Mouse (Mus musculus) stomach, embryonic 16.5 days (tissue): Measurements from ENCODE around the gene Ep400. TPM values are rescaled to one million over a fixed set of nuclear protein-coding genes. Genes with fewer than 3 reads are reported as not detected.

Experiments
- ATAC-seq: fragments of 200-750 bp; cut with Nextera tagmentation; 2 replicates; pipeline ENCODE4 v1.8.0; 2017; ENCODE audit warnings: moderate number of reproducible peaks, moderate TSS enrichment; ENCODE audit not compliant: insufficient read depth, low FRiP score
- H3K27ac ChIP-seq: fragments of 300-500 bp; sonication (generic); 2 replicates; pipeline ENCODE4 v1.5.1; 2014; ENCODE audit warnings: low read length
- H3K27me3 ChIP-seq: fragments of 300-500 bp; sonication (generic); 2 replicates; pipeline ENCODE4 v1.6.1; 2014; ENCODE audit warnings: low read length, control low read depth, mixed read lengths; ENCODE audit not compliant: control insufficient read depth, insufficient read depth
- H3K36me3 ChIP-seq: fragments of 300-500 bp; sonication (generic); 2 replicates; pipeline ENCODE4 v1.6.1; 2014; ENCODE audit warnings: low read length; ENCODE audit not compliant: control insufficient read depth, insufficient read depth
- H3K4me1 ChIP-seq: fragments of 300-500 bp; sonication (generic); 2 replicates; pipeline ENCODE4 v1.6.1; 2014; ENCODE audit warnings: low read length, control low read depth, mixed read lengths; ENCODE audit not compliant: control insufficient read depth, insufficient read depth
- H3K4me2 ChIP-seq: fragments of 300-500 bp; sonication (generic); 2 replicates; pipeline ENCODE4 v1.6.1; 2014; ENCODE audit warnings: low read depth, low read length, mixed read lengths
- H3K4me3 ChIP-seq: fragments of 300-500 bp; sonication (generic); replicated peaks from 2 replicates; pipeline ENCODE4 v1.5.1; 2014; ENCODE audit warnings: mild to moderate bottlenecking, low read length
- H3K9ac ChIP-seq: fragments of 300-500 bp; sonication (generic); 2 replicates; pipeline ENCODE4 v1.6.1; 2014; ENCODE audit warnings: low read length
- H3K9me3 ChIP-seq: fragments of 300-500 bp; sonication (generic); replicated peaks from 2 replicates; pipeline ENCODE4 v1.6.1; 2016; ENCODE audit warnings: low read length, control low read depth; ENCODE audit not compliant: control insufficient read depth
- WGBS: fragments of 180-500 bp; shearing (Covaris S2); extraction: QIAGEN DNeasy Blood & Tissue Kit; methylation state at CpG from one replicate; pipeline ENCODE4 v1.1.7; 2014; 5-methylcytosine and 5-hydroxymethylcytosine counted together
- microRNA-seq: library from miRNA; unstranded; fragments of <30 nt; microRNA quantifications from one replicate; pipeline ENCODE4, GENCODE M21; 2016
- polyA plus RNA-seq: library from polyadenylated mRNA; unstranded; fragments of >200 nt; fragmentation: Nextera tagmentation; extraction: Ambion mirVana; gene quantifications from 2 replicates; pipeline ENCODE4 v1.2.1, GENCODE M21; 2015

Gene Ep400
- polyA plus RNA-seq, 1 experiment from 2014 or later = 42.4 TPM

- ATAC-seq = no peak
- Histone ChIP-seq H3K27ac (no peak overlapping the region), H3K9ac (no peak overlapping the region; the same call in 1 of the 2 replicates), H3K4me1 (no peaks in the 10 kb centered on the region), H3K4me2 (no peak overlapping the region), H3K36me3 (no peaks in the 10 kb centered on the region), H3K27me3 (peaks cover 2% of the 10 kb centered on the region; the same call in 1 of the 2 replicates), H3K9me3 (no peaks in the 10 kb centered on the region), H3K4me3 (no peak overlapping the region)
- WGBS = 17% methylated on average over 19 of the region's 19 CpGs
These were observed 142.4 kb downstream of the Ep400 start for GRCm38 (mm10) chr5:110628156-110628555.

GRCm38 (mm10) chr5:110627351-110627750 lies 143.2 kb downstream of the Ep400 start:
- H3K27me3 ChIP-seq = peaks cover 2% of the 10 kb centered on the region; the same call in 1 of the 2 replicates
- no peaks in the 10 kb centered on the region for H3K9me3 ChIP-seq
- H3K9ac ChIP-seq = no peak overlapping the region
- H3K4me1 ChIP-seq = no peaks in the 10 kb centered on the region
- H3K36me3 ChIP-seq = no peaks in the 10 kb centered on the region
- ATAC-seq = no peak
- H3K27ac ChIP-seq = no peak overlapping the region
- no peak overlapping the region for H3K4me3 ChIP-seq
- WGBS = 70% methylated on average over 10 of the region's 10 CpGs
- H3K4me2 ChIP-seq = no peak overlapping the region

- H3K27ac ChIP-seq = no peak overlapping the region
- no peak for ATAC-seq
- 65% methylated on average over 2 of the region's 2 CpGs for WGBS
These were observed 146.2 kb downstream of the Ep400 start for GRCm38 (mm10) chr5:110624319-110624718.

GRCm38 (mm10) chr5:110619226-110619625 lies 151.3 kb downstream of the Ep400 start:
- no peaks in the 10 kb centered on the region for H3K27me3 ChIP-seq
- no peak overlapping the region for H3K9ac ChIP-seq
- H3K27ac ChIP-seq = no peak overlapping the region
- no peak for ATAC-seq
- H3K9me3 ChIP-seq = no peaks in the 10 kb centered on the region
- no peak overlapping the region for H3K4me2 ChIP-seq
- H3K4me1 ChIP-seq = no peaks in the 10 kb centered on the region
- no peak overlapping the region for H3K4me3 ChIP-seq
- no peaks in the 10 kb centered on the region for H3K36me3 ChIP-seq
- 76% methylated on average over 6 of the region's 6 CpGs for WGBS

More at GRCm38 (mm10) chr5:110624319-110624718, 146.2 kb downstream of the Ep400 start:
- H3K9me3 ChIP-seq = no peaks in the 10 kb centered on the region
- H3K4me2 ChIP-seq = no peak overlapping the region
- no peaks in the 10 kb centered on the region for H3K36me3 ChIP-seq
- no peak overlapping the region for H3K9ac ChIP-seq
- no peak overlapping the region for H3K4me3 ChIP-seq
- H3K4me1 ChIP-seq = no peaks in the 10 kb centered on the region
- no peaks in the 10 kb centered on the region; the same call in 1 of the 2 replicates for H3K27me3 ChIP-seq

Small RNAs within 50 kb of the gene (microRNA-seq; reads per million reads assigned to microRNA genes)
- gene Mir7026 = 2.3 reads per million, percentile 11 among the genes with 10 or more reads in this experiment

Other genes with a start within 250 kb of the Ep400 start
- gene Galnt9, start 226.4 kb downstream of the Ep400 start, polyA plus RNA-seq = 0.41 and 0.59 TPM in 2 replicates
- 47.2 and 48.5 TPM in 2 replicates for gene Noc4l, start 117.3 kb downstream of the Ep400 start, polyA plus RNA-seq
- 15.1 and 16.1 TPM in 2 replicates for gene Ddx51, start 117.3 kb downstream of the Ep400 start, polyA plus RNA-seq
- 37.8 and 38.3 TPM in 2 replicates for gene Pus1, start 9.9 kb upstream of the Ep400 start, polyA plus RNA-seq
- gene Ulk1, start 39.4 kb upstream of the Ep400 start, polyA plus RNA-seq = 12.0 and 12.8 TPM in 2 replicates
- gene Hscb, start 69.1 kb upstream of the Ep400 start, polyA plus RNA-seq = 23.9 and 28.7 TPM in 2 replicates
- gene Chek2, start 69.3 kb upstream of the Ep400 start, polyA plus RNA-seq = 29.2 and 31.3 TPM in 2 replicates
- gene Ttc28, start 109.1 kb upstream of the Ep400 start, polyA plus RNA-seq = 7.5 and 9.0 TPM in 2 replicates